Mouse (Mus musculus) 3134 (cell line): ENCODE results near the gene Ntrk2.
"Not testable (repeated sequence)": the region's sequence is repeated elsewhere in the genome, so short reads cannot be mapped to it uniquely, and the experiment has no call there.

Source experiments
- DNase-seq: peaks from one replicate; pipeline ENCODE4 v3.0.0-alpha.2; 2011; ENCODE audit warnings: low spot score; ENCODE audit not compliant: insufficient read length; ENCODE audit errors: extremely low read depth

The Ntrk2 gene

GRCm38 (mm10) chr13:59095811-59096391 is 289.5 kb downstream of the Ntrk2 start:
- DNase-seq = no peak

GRCm38 (mm10) chr13:59100086-59100485 is 293.7 kb downstream of the Ntrk2 start:
- DNase-seq = no peak

- DNase-seq = not testable (repeated sequence)
Observed at GRCm38 (mm10) chr13:59107791-59108190, 301.4 kb downstream of the Ntrk2 start.

GRCm38 (mm10) chr13:59110107-59110506 is 303.7 kb downstream of the Ntrk2 start:
- DNase-seq = no peak

- DNase-seq = no peak
Observed at GRCm38 (mm10) chr13:59114684-59115083, 308.3 kb downstream of the Ntrk2 start.

GRCm38 (mm10) chr13:59115551-59115950 is 309.2 kb downstream of the Ntrk2 start:
- DNase-seq = no peak

- no peak for DNase-seq
Observed at GRCm38 (mm10) chr13:59117233-59117632, 310.9 kb downstream of the Ntrk2 start.

GRCm38 (mm10) chr13:59119596-59120394 is 313.4 kb downstream of the Ntrk2 start:
- no peak for DNase-seq

- no peak for DNase-seq
Observed at GRCm38 (mm10) chr13:59143141-59143744, 336.9 kb downstream of the Ntrk2 start.

- no peak for DNase-seq
Observed at GRCm38 (mm10) chr13:59144321-59144856, 338.0 kb downstream of the Ntrk2 start.

- no peak for DNase-seq
Observed at GRCm38 (mm10) chr13:59145677-59146555, 339.5 kb downstream of the Ntrk2 start.

GRCm38 (mm10) chr13:59146616-59147015 is 340.2 kb downstream of the Ntrk2 start:
- DNase-seq = no peak

GRCm38 (mm10) chr13:59147976-59148375 is 341.6 kb downstream of the Ntrk2 start:
- DNase-seq = no peak

- DNase-seq = no peak
Observed at GRCm38 (mm10) chr13:59148793-59149192, 342.4 kb downstream of the Ntrk2 start.

GRCm38 (mm10) chr13:59164015-59164414 is 357.6 kb downstream of the Ntrk2 start:
- no peak for DNase-seq

GRCm38 (mm10) chr13:59173840-59174239 is 367.5 kb downstream of the Ntrk2 start:
- no peak for DNase-seq

- DNase-seq = no peak
Observed at GRCm38 (mm10) chr13:59176021-59176420, 369.7 kb downstream of the Ntrk2 start.

- no peak for DNase-seq
Observed at GRCm38 (mm10) chr13:59176485-59176884, 370.1 kb downstream of the Ntrk2 start.

- no peak for DNase-seq
Observed at GRCm38 (mm10) chr13:59177003-59177402, 370.6 kb downstream of the Ntrk2 start.

GRCm38 (mm10) chr13:59179986-59180385 is 373.6 kb downstream of the Ntrk2 start:
- no peak for DNase-seq

GRCm38 (mm10) chr13:59180781-59181180 is 374.4 kb downstream of the Ntrk2 start:
- DNase-seq = no peak
